Mouse (Mus musculus): ENCODE measurements at regions not wholly inside any gene's neighbourhood (a gene's known extent, or its start where the extent isn't known, plus 50 kb on each side); places are given as distances from the start of the nearest gene placed in this dataset.
"Not testable (repeated sequence)": the region's sequence is repeated elsewhere in the genome, so short reads cannot be mapped to it uniquely, and the experiment has no call there.

GRCm38 (mm10) chr17:62286086-62287080, 594.7 kb downstream of the Efna5 start:
- DNase-seq = no peak

- DNase-seq = no peak
These were observed 600.9 kb downstream of the Efna5 start for GRCm38 (mm10) chr17:62280201-62280600.

- no peak for DNase-seq
These were observed 609.7 kb downstream of the Efna5 start for GRCm38 (mm10) chr17:62271399-62271798.

- DNase-seq = no peak
These were observed 611.8 kb downstream of the Efna5 start for GRCm38 (mm10) chr17:62269279-62269678.

GRCm38 (mm10) chr17:62253448-62253847, 627.7 kb downstream of the Efna5 start:
- DNase-seq = no peak

GRCm38 (mm10) chr17:62248011-62248410, 633.1 kb downstream of the Efna5 start:
- DNase-seq = no peak

- no peak for DNase-seq
These were observed 634.5 kb downstream of the Efna5 start for GRCm38 (mm10) chr17:62246650-62247049.

- no peak for DNase-seq
These were observed 650.2 kb downstream of the Efna5 start for GRCm38 (mm10) chr17:62230939-62231338.

GRCm38 (mm10) chr17:62210441-62211025, 670.6 kb downstream of the Efna5 start:
- DNase-seq = no peak

GRCm38 (mm10) chr17:62202658-62203057, 678.5 kb downstream of the Efna5 start:
- no peak for DNase-seq

- no peak for DNase-seq
These were observed 680.6 kb downstream of the Efna5 start for GRCm38 (mm10) chr17:62200491-62200890.

GRCm38 (mm10) chr17:62199559-62199958, 681.6 kb downstream of the Efna5 start:
- no peak for DNase-seq

GRCm38 (mm10) chr17:62178612-62179210, 702.4 kb downstream of the Efna5 start:
- no peak for DNase-seq

GRCm38 (mm10) chr17:62176336-62176735, 704.8 kb downstream of the Efna5 start:
- no peak for DNase-seq

- no peak for DNase-seq
These were observed 708.8 kb downstream of the Efna5 start for GRCm38 (mm10) chr17:62172305-62172704.

GRCm38 (mm10) chr17:62171532-62171931, 709.6 kb downstream of the Efna5 start:
- DNase-seq = no peak

GRCm38 (mm10) chr17:62161457-62161856, 719.7 kb downstream of the Efna5 start:
- DNase-seq = no peak

GRCm38 (mm10) chr17:62160301-62160700, 720.8 kb downstream of the Efna5 start:
- DNase-seq = no peak

- no peak for DNase-seq
These were observed 746.1 kb downstream of the Efna5 start for GRCm38 (mm10) chr17:62135050-62135449.

- DNase-seq = not testable (repeated sequence)
These were observed 769.4 kb downstream of the Efna5 start for GRCm38 (mm10) chr17:62111703-62112102.

- no peak for DNase-seq
These were observed 772.1 kb downstream of the Efna5 start for GRCm38 (mm10) chr17:62109052-62109451.

- DNase-seq = no peak
These were observed 797.8 kb downstream of the Efna5 start for GRCm38 (mm10) chr17:62083281-62083680.

GRCm38 (mm10) chr17:62077604-62078003, 803.5 kb downstream of the Efna5 start:
- no peak for DNase-seq

GRCm38 (mm10) chr17:62064939-62065338, 816.2 kb downstream of the Efna5 start:
- DNase-seq = no peak

All from kidney, adult 18-20 months (tissue).